Mouse (Mus musculus): Measurements from ENCODE around the gene Prss34.

Prss34 gene

GRCm38 (mm10) chr17:25318354-25318753 lies 20.2 kb downstream of the Prss34 start, which contains the start of gene Prss29:
TSS of gene Prss29 (plus strand) at chr17:25318654.
- no peak for DNase-seq (ENCODE audit: low spot score in 2 of 2)

GRCm38 (mm10) chr17:25320819-25321218 lies 22.6 kb downstream of the Prss34 start:
- DNase-seq (ENCODE audit: low spot score in 2 of 2): no peak

- DNase-seq (ENCODE audit: low spot score in 2 of 2): no peak
These were observed 24.7 kb downstream of the Prss34 start for GRCm38 (mm10) chr17:25322930-25323329.

DNA sequence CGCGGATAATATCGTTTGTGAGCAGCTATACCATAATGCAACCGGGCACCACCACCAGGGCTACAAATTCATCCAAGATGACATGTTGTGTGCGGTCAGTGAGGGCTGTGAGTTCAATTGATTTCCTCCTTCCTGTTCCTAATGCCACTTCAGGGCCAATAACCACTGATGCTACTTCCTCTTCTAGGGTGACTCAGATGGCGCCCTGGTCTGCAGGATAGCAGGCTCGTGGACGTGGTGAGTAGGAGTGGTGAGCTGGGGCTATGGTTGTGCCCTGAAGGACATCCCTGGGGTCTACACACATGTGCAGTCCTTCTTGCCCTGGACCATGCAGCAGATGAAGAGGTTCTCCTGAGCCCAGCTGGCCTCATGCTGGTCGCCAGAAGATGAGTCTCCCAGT lies 34.1 kb downstream of the Prss34 start:
- DNase-seq (ENCODE audit: low spot score in 2 of 2): no peak

DNA sequence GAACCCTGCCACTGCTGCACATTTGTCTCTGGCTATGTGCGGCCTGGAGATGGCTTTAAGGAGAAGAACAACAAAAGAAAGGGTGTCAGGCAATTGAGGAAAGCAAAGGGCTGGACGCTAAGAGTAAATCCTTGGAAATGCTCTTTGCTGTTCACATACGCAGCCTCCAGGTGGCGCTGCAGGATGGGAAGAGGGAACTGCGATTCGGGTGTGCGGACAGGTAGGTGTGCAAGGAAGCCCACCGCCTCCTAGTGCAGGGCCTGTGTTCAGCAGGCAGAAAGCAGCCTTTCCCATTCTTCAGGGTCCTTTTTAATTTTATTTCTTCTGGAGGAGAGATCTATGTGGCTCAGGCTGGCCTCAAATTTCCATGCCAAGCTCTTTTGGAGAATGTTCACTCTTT lies 35.7 kb downstream of the Prss34 start:
- no peak for DNase-seq (ENCODE audit: low spot score in 2 of 2)

DNA sequence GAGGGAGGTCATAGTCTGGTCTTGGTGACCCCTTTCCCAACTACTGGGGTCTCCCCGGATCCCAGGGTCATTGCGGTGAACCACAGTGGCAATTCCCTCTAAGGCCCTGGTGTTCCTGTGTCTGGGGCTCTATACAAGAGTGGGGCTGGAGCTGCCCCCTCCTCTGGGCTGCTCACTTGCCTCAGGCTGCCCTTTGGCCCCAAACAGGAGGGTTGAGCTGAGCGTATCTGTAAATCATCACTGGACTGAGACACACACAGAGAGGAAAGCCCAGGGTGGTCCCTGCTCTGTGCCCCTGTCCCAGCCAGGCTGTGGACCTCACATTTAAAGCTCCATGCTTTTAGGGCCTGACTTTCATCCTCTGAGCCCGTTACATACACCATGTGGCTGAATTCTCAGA lies 40.0 kb downstream of the Prss34 start:
- no peak for DNase-seq (ENCODE audit: low spot score in 2 of 2)

DNA sequence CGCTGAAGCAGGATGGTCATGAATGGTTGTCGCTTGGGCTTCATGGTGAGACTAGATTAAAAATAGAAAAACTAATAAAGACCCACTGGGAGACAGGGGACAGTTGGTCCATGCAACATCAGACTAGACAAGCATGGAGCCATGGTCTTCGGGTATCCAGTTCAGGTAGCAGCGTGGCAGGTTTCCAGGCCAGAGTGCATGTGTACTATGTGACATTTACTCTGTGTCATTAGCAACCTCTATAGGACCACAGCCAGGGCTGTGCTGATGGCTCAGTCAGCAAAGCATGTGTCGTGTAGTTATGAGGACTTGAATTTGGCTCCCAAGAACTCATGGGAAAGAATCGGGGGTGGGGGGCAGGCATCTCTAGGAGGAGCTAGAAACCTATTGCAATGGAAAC lies 41.8 kb downstream of the Prss34 start:
- no peak for DNase-seq (ENCODE audit: low spot score in 2 of 2)

DNA sequence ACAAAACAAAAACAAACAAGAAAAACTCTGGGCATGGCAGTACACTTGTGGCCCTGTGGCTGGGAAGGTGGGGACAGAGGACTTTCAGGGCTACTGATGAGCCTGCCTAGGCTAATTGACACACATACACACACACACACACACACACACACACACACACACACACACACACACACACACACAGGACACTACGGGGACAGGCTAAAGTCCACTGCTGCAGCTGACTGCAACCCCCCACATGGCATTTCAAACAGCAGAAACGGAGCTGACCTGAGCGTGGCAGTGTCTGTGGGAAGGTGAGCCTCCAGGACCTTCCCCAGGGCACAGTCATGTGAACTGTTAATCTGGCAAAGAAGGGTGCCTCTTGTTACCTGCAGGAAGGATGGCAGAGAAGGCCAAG lies 43.3 kb downstream of the Prss34 start:
- DNase-seq (ENCODE audit: low spot score in 2 of 2): no peak

- no peak for DNase-seq (ENCODE audit: low spot score in 2 of 2)
These were observed 47.3 kb downstream of the Prss34 start, which contains the start of gene Tpsab1 for GRCm38 (mm10) chr17:25345462-25345861. TSS of gene Tpsab1 (minus strand) at chr17:25345562.

Data from spleen, postnatal 36 days (tissue).